Mouse (Mus musculus): ENCODE results near the gene Fetub.

- TF ChIP-seq GATA1 (IDR thresholded peaks at IDR 0.05; ENCODE audit: borderline replicate concordance, low read length) (no peak), FLI1 (IDR thresholded peaks at IDR 0.05; ENCODE audit: low read length) (no peak)
These were observed 20.4 kb downstream of the Fetub start for GRCm38 (mm10) chr16:22938541-22938940.

All from megakaryocyte, embryonic 14.5 days (primary cell).